Mouse (Mus musculus): ENCODE measurements around the gene Hs1bp3. TPM values are rescaled to one million over a fixed set of nuclear protein-coding genes. Genes with fewer than 3 reads are reported as not detected.

Hs1bp3 gene
- polyA plus RNA-seq, 1 experiment from 2014 or later: 19.0 TPM

DNA sequence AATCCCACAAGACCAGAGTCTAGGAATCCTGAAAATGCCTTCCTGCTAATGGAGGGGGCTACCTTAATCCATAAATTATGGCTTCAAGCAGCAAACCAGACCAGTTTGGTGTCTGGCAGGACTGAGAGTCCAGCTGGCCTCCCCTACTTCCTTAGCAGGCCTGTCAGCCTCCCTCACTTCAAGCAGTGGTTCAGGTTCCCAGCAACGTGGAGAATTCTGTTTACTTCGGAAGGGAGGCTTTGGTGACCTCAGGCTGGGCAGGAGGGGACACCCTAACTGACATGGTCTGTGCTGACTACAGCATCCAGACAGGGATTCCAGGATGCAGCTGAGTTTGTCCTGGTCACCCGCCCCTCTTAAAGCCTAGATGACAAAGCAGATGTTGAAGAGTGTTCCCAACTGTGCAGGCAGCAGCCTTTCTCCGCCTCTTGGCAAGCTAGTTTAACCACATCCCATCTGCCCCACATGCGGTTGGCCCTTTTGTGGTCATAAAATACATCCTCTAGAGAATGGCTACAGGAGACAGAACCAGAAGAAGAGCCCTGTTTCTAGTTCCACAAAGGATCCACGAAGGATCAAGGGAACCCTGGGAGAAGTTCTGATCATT is 17.8 kb upstream of the Hs1bp3 start:
- no peak for ATAC-seq (ENCODE audit: insufficient number of reproducible peaks, insufficient read depth, low FRiP score, low TSS enrichment, low read depth)
- no peak overlapping the region for H3K4me3 ChIP-seq

DNA sequence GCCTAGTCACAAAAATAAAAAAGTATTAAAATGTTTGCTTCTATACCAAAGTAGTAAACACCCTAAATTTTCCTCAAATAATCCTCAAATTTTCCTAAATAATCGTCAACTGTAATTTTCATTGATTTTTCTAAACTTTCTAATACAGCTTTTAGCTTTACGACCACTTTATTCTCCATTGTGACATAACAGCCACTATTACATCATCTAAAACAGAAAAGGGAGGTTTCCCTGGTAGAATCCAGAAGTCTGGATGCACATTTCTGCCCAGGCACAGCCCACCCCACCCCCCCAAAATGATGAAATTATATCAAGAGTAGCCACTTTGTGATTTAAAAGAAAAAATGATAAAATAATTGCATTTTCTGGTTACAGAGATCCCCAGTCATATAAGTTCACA is 17.1 kb upstream of the Hs1bp3 start:
- ATAC-seq (ENCODE audit: insufficient number of reproducible peaks, insufficient read depth, low FRiP score, low TSS enrichment, low read depth): no peak
- WGBS: 83% methylated on average over 2 of the region's 2 CpGs
- H3K9me3 ChIP-seq: no peaks in the 10 kb centered on the region
- H3K27me3 ChIP-seq: peaks cover 74% of the 10 kb centered on the region
- peaks cover 46% of the 10 kb centered on the region for H3K4me1 ChIP-seq
- no peaks in the 10 kb centered on the region for H3K36me3 ChIP-seq
- no peak overlapping the region for H3K9ac ChIP-seq
- H3K4me2 ChIP-seq: no peak overlapping the region
- no peak overlapping the region for H3K27ac ChIP-seq
- no peak overlapping the region for H3K4me3 ChIP-seq

More for the DNA sequence above, 17.8 kb upstream of the Hs1bp3 start:
- H3K4me1 ChIP-seq: peaks cover 42% of the 10 kb centered on the region
- no peak overlapping the region for H3K4me2 ChIP-seq
- peaks cover 66% of the 10 kb centered on the region for H3K27me3 ChIP-seq
- H3K9ac ChIP-seq: no peak overlapping the region
- H3K9me3 ChIP-seq: no peaks in the 10 kb centered on the region
- H3K27ac ChIP-seq: no peak overlapping the region
- H3K36me3 ChIP-seq: no peaks in the 10 kb centered on the region
- WGBS: 42% methylated on average over 6 of the region's 6 CpGs

DNA sequence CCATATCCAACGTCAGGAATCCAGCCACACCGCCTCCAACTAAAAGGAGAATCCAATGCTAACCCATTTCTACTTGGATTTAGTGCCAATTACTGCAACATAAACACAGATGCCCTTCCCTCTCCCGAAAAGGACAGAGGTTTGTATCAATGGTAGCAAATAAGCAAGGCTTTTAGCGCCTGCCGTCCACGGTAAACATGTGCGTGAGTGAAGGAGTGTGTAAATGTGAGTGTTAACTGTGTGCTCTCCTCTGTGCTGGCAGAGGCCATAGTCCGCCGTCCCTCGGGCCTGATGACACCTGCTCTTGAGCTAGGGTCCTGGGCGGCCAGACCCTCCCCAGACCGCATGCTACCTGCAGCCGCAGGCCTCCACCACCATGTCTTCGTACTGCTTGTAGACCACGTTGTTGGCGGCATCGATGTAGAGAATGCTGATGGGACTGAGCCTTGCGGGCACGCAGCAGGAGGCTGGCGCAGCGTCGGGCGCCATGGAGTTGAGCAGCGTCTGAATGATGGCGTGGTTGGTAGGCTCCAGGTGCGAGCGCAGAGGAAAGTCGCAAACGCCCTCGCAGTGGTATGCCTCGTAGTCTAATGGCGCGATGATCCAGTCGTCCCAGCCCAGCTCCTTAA is 15.5 kb upstream of the Hs1bp3 start:
- ATAC-seq (ENCODE audit: insufficient number of reproducible peaks, insufficient read depth, low FRiP score, low TSS enrichment, low read depth): no peak
- Histone ChIP-seq H3K4me2 (peak overlapping the region; percentile 86), H3K4me3 (peak overlapping the region; percentile 60), H3K9ac (peak overlapping the region; percentile 64), H3K4me1 (peaks cover 55% of the 10 kb centered on the region), H3K27me3 (peaks cover 89% of the 10 kb centered on the region), H3K36me3 (no peaks in the 10 kb centered on the region), H3K27ac (no peak overlapping the region), H3K9me3 (no peaks in the 10 kb centered on the region)
- WGBS: 6% methylated on average over 34 of the region's 34 CpGs

DNA sequence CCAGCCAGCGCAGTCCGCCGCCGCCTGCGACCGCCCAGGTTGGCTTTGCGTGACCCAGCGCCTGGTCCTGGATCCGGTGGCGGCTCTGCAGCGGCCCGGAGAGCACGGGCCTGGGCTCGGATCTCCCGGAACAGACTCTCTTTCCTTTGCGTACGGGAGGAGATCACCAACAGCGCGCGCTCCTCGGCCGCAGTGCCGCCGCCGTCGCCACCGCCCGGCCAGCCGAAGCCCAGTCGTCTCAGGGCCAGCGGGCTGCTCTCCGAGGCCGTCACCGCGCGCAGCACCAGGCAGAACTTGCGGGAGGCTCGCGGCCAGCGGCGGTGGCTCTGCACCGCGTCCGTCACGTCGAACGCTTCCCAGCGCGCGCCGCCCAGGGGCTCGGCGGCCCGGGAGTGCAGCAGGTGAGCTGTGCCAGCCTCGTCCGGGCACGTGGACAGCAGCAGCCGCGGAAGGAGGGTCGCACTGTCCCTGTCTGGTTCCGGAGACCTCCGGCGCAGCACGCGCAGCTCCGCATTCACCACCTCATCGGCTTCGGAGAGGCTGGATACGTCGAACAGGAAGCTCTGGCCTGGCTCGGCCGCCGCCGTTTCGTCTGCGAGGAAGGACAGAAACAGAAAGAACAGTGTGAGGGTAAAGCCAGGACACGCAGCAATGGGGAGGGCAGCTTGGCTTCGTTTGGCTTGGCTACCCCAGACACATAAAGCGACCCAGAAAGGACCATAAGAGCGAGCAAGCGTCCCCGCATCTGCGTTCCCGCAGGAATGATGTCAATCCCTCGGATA is 14.7 kb upstream of the Hs1bp3 start:
- Histone ChIP-seq H3K9ac (peak overlapping the region; percentile 64), H3K9me3 (no peaks in the 10 kb centered on the region), H3K27ac (no peak overlapping the region), H3K4me3 (peak overlapping the region; percentile 60), H3K36me3 (no peaks in the 10 kb centered on the region), H3K4me1 (peaks cover 56% of the 10 kb centered on the region), H3K27me3 (peaks cover 94% of the 10 kb centered on the region), H3K4me2 (peak overlapping the region; percentile 86)
- no peak for ATAC-seq (ENCODE audit: insufficient number of reproducible peaks, insufficient read depth, low FRiP score, low TSS enrichment, low read depth)
- WGBS: 2% methylated on average over 66 of the region's 85 CpGs

DNA sequence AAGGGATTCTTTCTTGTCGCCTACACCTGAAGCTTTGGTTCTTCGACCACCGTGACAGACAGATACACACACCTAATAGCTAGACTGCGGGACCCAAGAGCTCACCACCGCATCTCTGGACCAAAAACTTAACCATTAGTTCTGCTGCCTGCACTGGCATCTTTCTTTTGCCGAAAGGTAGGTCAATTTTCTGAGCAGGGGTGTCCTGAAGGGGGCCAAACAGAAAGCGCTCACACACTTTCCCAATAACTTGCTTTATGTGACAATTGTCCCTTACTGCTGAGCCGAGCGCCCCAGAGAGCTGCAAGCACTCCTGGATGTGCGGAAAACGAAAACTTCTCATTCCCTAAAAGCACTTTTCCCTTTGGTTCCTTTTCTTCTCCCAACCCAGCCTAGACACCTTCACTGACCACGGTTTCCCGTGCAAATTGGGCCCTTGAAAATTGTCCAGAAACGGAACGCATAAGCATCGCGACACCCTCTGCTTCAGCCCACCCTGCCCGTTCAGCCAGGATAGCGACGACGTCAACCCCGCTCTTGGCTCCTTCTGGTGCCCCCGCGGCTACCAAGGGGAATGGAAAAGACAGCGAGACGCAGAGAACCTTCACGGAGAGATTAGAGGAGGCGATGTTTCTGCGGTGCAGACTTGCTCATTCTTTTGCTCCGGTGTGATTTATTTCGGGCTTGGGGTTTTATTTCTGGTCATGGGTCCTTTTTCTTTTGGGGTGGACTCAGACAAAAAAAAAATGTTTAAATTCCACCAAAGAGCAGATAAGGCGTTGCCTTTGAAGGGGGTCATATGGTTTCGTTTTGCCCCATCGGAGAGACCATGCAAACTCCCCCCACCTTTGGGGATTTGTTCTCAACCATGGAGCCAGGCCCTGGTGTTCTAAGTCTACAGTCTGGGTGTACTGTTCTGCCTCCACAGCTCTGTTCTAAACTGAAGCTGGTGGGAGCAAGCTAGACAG is 13.8 kb upstream of the Hs1bp3 start:
- H3K27ac ChIP-seq: peak overlapping the region; percentile 51; the same call in 1 of the 2 replicates
- H3K36me3 ChIP-seq: no peaks in the 10 kb centered on the region
- peak overlapping the region; percentile 74 for H3K9ac ChIP-seq
- H3K4me3 ChIP-seq: peak overlapping the region; percentile 60
- H3K4me2 ChIP-seq: peak overlapping the region; percentile 86
- WGBS: 3% methylated on average over 34 of the region's 34 CpGs
- peaks cover 56% of the 10 kb centered on the region for H3K4me1 ChIP-seq
- H3K27me3 ChIP-seq: peaks cover 95% of the 10 kb centered on the region
- no peak for ATAC-seq (ENCODE audit: insufficient number of reproducible peaks, insufficient read depth, low FRiP score, low TSS enrichment, low read depth)
- H3K9me3 ChIP-seq: no peaks in the 10 kb centered on the region

DNA sequence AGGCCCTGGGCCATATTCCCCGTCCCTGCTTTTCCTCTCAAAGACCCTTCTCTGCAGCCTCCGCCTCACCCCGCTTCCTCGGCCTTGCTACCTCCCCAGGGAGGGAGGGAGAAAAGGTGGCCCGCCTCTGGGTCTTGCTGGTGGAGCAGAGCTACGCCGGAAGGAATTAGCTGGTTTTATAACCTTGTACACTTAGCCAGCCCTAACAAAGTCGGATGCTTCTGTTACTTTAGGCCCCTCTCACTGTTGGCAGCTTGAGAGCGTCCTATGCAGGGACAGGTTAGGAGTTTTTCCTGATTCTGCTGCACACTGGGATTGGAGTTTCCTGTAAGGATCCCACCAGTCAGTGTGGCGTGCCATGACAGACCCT is 13.1 kb upstream of the Hs1bp3 start:
- peak overlapping the region; percentile 86 for H3K4me2 ChIP-seq
- peaks cover 52% of the 10 kb centered on the region for H3K4me1 ChIP-seq
- WGBS: 15% methylated on average over 10 of the region's 10 CpGs
- H3K27me3 ChIP-seq: peaks cover 94% of the 10 kb centered on the region
- peak overlapping the region; percentile 60 for H3K4me3 ChIP-seq
- no peaks in the 10 kb centered on the region for H3K36me3 ChIP-seq
- H3K9ac ChIP-seq: peak overlapping the region; percentile 74
- no peaks in the 10 kb centered on the region for H3K9me3 ChIP-seq
- peak overlapping the region; percentile 51; the same call in 1 of the 2 replicates for H3K27ac ChIP-seq
- no peak for ATAC-seq (ENCODE audit: insufficient number of reproducible peaks, insufficient read depth, low FRiP score, low TSS enrichment, low read depth)

DNA sequence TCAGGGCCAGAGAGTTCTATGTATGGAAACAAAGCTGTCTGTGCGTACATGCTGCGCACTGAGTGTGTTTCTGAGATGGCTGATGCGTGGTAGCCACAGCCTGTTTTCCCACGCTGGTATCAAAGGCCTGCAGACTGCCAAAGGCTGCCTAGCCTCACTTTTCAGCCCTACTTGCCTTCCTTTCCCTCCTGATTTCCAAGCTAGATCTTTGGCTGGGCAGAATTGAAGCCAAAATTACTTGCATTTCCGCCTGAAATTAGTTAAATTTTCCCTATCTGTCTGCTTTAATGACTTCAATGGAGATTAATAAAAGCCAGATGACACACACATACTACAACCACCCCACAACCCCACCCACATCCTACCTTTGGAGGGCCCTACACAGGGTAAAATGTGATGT is 12.7 kb upstream of the Hs1bp3 start:
- H3K4me2 ChIP-seq: peak overlapping the region; percentile 86

DNA sequence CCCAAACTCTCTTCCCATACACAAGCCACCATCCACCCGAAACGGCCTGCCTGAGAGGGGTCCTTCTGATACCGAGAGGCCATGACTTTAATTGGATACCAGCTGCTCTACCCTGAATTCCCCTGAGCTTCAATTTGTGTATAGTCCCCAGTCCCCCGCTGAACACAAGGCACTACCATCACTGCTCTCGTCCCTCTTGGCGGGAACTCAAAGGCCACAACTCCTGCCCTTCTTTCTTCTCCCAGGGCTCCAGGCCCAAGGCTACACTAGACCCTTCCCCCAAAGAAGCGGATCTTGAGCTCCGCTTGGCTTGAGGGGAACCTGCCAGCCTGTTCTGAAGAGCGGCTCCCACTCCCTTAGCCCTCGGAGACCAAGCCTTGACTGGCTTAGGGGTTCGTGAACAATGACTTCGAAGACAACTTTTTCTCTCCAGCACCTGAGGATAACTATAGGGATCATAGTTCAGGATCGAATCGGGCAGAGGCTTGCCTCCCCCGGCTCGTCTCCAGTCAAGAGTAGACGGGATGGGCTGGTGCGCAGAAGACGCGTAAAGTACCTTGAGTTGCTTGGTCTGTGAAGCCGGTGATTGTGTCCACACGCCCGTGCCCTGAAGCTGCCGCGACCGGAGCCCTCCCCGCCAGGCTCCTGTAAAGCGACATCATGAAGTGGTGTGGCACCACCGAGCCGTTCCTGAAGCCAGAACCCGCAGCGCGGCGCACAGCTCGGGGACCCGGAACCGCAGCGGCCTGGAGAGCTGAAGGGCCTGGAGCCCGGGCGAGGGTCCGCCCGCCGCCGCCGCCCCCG is 12.0 kb upstream of the Hs1bp3 start:
- Histone ChIP-seq H3K4me1 (peaks cover 53% of the 10 kb centered on the region), H3K36me3 (no peaks in the 10 kb centered on the region), H3K9ac (peak overlapping the region; percentile 74), H3K4me3 (peak overlapping the region; percentile 60), H3K4me2 (peak overlapping the region; percentile 86), H3K9me3 (no peaks in the 10 kb centered on the region), H3K27ac (0 out of 2 replicates have a peak overlapping the region, but pooled peaks have one; percentile 57), H3K27me3 (peaks cover 97% of the 10 kb centered on the region)
- WGBS: 3% methylated on average over 46 of the region's 46 CpGs
- ATAC-seq (ENCODE audit: insufficient number of reproducible peaks, insufficient read depth, low FRiP score, low TSS enrichment, low read depth): no peak

More for the DNA sequence above, 12.7 kb upstream of the Hs1bp3 start:
- no peak for ATAC-seq (ENCODE audit: insufficient number of reproducible peaks, insufficient read depth, low FRiP score, low TSS enrichment, low read depth)
- Histone ChIP-seq H3K27me3 (peaks cover 94% of the 10 kb centered on the region), H3K4me3 (peak overlapping the region; percentile 60), H3K9me3 (no peaks in the 10 kb centered on the region), H3K9ac (peak overlapping the region; percentile 74), H3K36me3 (no peaks in the 10 kb centered on the region), H3K27ac (peak overlapping the region; percentile 51; the same call in 1 of the 2 replicates), H3K4me1 (peaks cover 50% of the 10 kb centered on the region)
- WGBS: 26% methylated on average over 5 of the region's 5 CpGs

DNA sequence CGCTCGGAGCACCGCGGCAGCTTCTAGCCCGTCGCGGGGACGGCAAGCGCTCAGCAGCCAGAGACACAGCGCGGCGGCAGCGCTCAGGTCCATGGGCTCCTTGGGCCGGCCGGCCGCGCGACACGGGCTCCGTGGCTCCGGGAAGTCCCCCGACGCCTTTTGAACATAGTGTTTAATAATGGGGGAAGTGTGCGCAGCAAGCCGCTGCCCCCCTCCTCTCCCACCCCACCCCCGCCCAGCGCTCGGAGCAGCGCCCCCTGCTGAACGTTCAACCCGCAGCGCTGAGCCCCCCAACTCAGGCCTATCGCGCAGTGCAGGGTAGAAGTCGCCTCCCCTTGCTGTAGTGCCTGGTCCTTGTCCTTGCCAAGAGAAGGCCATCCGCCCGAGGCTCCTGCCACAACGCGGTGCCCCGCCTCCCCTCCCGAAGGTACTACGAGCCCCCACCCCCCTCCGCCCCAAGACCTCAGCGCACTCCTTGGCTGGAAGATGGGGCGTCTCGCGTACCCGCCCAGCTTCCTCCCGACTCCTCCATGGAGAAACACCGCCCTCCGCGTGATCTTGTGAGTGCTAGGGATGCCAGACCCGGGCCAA is 11.3 kb upstream of the Hs1bp3 start, which contains the start of gene Gdf7:
Gene Gdf7 (minus strand): TSS at position 114 of the 591 bp plus-strand sequence.
- 2% methylated on average over 52 of the region's 53 CpGs for WGBS
- 0 out of 2 replicates have a peak within 1 kb of the TSS, but pooled peaks have one; percentile 57 for H3K27ac ChIP-seq

DNA sequence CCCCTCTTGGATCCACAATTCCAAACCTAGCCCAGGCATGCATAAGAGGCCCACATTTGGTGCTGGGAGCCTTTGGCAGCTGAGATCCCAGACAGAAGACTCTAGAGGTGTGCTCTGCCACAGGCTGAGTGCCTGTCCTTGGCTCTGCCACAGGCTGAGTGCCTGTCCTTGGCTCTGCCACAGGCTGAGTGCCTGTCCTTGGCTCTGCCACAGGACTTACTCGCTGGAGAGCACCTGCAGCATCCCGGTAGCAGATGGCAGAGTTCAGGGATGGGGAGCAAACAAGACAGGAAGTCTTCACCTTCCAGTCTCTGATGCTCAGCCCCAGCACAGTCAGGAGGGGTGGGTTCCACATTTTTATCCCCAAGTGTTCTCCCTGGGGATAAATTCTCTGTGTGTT is 8.0 kb upstream of the Hs1bp3 start:
- 40% methylated on average over 2 of the region's 2 CpGs for WGBS
- H3K27me3 ChIP-seq: peaks cover 66% of the 10 kb centered on the region
- H3K36me3 ChIP-seq: no peaks in the 10 kb centered on the region
- H3K9ac ChIP-seq: no peak overlapping the region
- no peak overlapping the region for H3K4me2 ChIP-seq
- no peak overlapping the region for H3K4me3 ChIP-seq
- ATAC-seq (ENCODE audit: insufficient number of reproducible peaks, insufficient read depth, low FRiP score, low TSS enrichment, low read depth): no peak
- no peak overlapping the region for H3K27ac ChIP-seq
- H3K9me3 ChIP-seq: no peaks in the 10 kb centered on the region
- H3K4me1 ChIP-seq: peaks cover 37% of the 10 kb centered on the region

More for the DNA sequence above, 11.3 kb upstream of the Hs1bp3 start, which contains the start of gene Gdf7:
- Histone ChIP-seq H3K4me3 (peak within 1 kb of the TSS; percentile 60), H3K9me3 (no peaks in the 10 kb centered on the region), H3K27me3 (peaks cover 94% of the 10 kb centered on the region), H3K9ac (peak within 1 kb of the TSS; percentile 74), H3K4me2 (peak within 1 kb of the TSS; percentile 86), H3K36me3 (no peaks in the 10 kb centered on the region), H3K4me1 (peaks cover 55% of the 10 kb centered on the region)
- ATAC-seq (ENCODE audit: insufficient number of reproducible peaks, insufficient read depth, low FRiP score, low TSS enrichment, low read depth): peak; percentile 45; the same call in 1 of the 2 replicates

All from embryonic facial prominence, embryonic 13.5 days (tissue).